8 mouse cellular contexts compared by ENCODE assay signal in the genomic region with DNA sequence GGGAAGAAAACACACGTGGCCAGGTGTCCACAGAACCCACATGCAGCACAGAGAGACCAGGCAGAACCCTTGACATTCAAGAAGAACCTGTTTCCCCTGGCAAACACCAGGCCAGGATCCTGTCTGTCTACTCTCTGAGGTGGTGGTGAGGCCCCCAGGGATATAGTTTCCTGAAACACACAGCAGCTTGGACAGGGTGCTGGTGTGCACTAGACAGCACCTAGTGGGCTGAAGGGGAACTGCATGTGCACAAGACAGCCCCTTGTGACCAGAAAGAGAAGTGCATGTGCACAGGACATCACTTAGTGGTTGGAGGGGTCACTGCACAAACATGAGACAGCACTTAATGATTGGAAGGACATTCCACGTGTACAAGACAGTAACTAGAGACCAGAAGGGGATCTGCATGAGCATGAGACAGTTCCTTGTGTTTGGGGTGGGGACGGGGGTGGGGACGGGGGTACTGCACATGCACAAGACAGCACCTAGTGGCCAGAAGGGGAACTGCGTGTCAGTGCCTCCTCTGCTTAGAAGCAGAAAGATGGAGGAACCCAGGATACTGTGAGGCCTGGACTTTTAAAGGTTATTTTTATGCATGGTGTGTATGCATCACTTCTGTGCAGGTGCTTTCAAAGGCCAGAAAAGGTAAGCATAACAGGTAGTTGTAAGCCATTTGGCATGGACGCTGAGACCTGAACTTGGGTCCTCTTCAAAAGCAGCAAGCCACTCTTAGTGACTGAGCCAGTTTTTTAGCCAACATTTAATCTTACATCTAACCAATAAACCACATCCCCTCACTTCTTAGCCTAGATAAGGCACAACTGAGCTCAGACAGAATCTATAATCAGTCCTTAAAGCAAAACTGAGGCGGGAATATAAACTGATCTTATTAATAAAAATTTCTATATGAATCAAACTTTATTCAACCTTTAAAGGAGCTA. TPM values are rescaled to one million over a fixed set of nuclear protein-coding genes. Genes with fewer than 3 reads are reported as not detected.
DNase-seq lines count a peak whose midpoint lies in the region; ATAC-seq and TF ChIP-seq lines count a peak whose summit lies in the region.

No protein-coding gene starts in this region.

- H3K4me3 ChIP-seq in heart, adult 2 months: no peak overlapping the region
- no peak overlapping the region for H3K4me3 ChIP-seq in heart, embryonic 10.5 days
- H3K4me3 ChIP-seq in forebrain, embryonic 14.5 days (ENCODE audit: low read depth, low read length): no peak overlapping the region

- no peaks in the 10 kb centered on the region for H3K36me3 ChIP-seq in heart, adult 2 months (ENCODE audit: control insufficient read depth, insufficient read depth, low read length)
- H3K36me3 ChIP-seq in heart, embryonic 10.5 days: no peaks in the 10 kb centered on the region
- H3K36me3 ChIP-seq in forebrain, embryonic 14.5 days (ENCODE audit: control insufficient read depth, insufficient read depth, low read length): no peaks in the 10 kb centered on the region

- no peaks in the 10 kb centered on the region for H3K27me3 ChIP-seq in heart, adult 2 months (ENCODE audit: control insufficient read depth, insufficient read depth, low read length)
- H3K27me3 ChIP-seq in heart, embryonic 10.5 days (ENCODE audit: insufficient read depth, poor library complexity, severe bottlenecking): no peaks in the 10 kb centered on the region
- no peaks in the 10 kb centered on the region for H3K27me3 ChIP-seq in forebrain, embryonic 14.5 days (replicated peaks; ENCODE audit: control insufficient read depth, insufficient read depth, low read length)

- no peaks in the 10 kb centered on the region for H3K9me3 ChIP-seq in heart, embryonic 10.5 days
- no peaks in the 10 kb centered on the region; the same call in 1 of the 2 replicates for H3K9me3 ChIP-seq in forebrain, embryonic 14.5 days (replicated peaks; ENCODE audit: control insufficient read depth, low read length)

- TF ChIP-seq POLR2A in heart, adult 2 months (IDR thresholded peaks at IDR 0.05; ENCODE audit: insufficient read depth, low read depth, low read length): no peak

- 74% methylated on average over 7 of the region's 7 CpGs for WGBS in heart, adult 2 months
- 67% methylated on average over 7 of the region's 7 CpGs for whole genome bisulfite sequencing in heart, embryonic 10.5 days
- 80% methylated on average over 7 of the region's 7 CpGs for WGBS in forebrain, embryonic 14.5 days

- TF ChIP-seq CTCF in heart, adult 2 months (IDR thresholded peaks at IDR 0.05): peak; percentile 64

- H3K4me1 ChIP-seq in heart, adult 2 months (ENCODE audit: control insufficient read depth, insufficient read depth, low read length): no peaks in the 10 kb centered on the region
- no peaks in the 10 kb centered on the region for H3K4me1 ChIP-seq in heart, embryonic 10.5 days
- no peaks in the 10 kb centered on the region for H3K4me1 ChIP-seq in forebrain, embryonic 14.5 days (ENCODE audit: control insufficient read depth, insufficient read depth, low read length)

- no peak overlapping the region for H3K9ac ChIP-seq in heart, adult 2 months (ENCODE audit: low read depth, low read length)
- no peak overlapping the region for H3K9ac ChIP-seq in forebrain, embryonic 14.5 days (ENCODE audit: low read length)

- no peak overlapping the region for H3K27ac ChIP-seq in heart, adult 2 months
- H3K27ac ChIP-seq in heart, embryonic 10.5 days: no peak overlapping the region
- H3K27ac ChIP-seq in forebrain, embryonic 14.5 days (ENCODE audit: low read depth, low read length): no peak overlapping the region

- no peak overlapping the region for H3K4me2 ChIP-seq in forebrain, embryonic 14.5 days (ENCODE audit: low read length)

- no peak for DNase-seq in heart, adult 2 months
- no peak for DNase-seq in heart, embryonic 10.5 days (ENCODE audit: low spot score)
- DNase-seq in CD4-positive helper T cell, adult 2 months (ENCODE audit: low read depth, low spot score): peak; percentile 21
- peak; percentile 42 for DNase-seq in embryo, embryonic 9.5 days (ENCODE audit: extremely low spot score)
- peak; percentile 54 for DNase-seq in lung, postnatal 10 days
- DNase-seq in testis, postnatal 14 days (ENCODE audit: low spot score): peak; percentile 62
- no peak for DNase-seq in forebrain, embryonic 14.5 days (ENCODE audit: low spot score)
- DNase-seq in heart, adult 18-20 months: no peak

- intact Hi-C loops in heart, adult 2 months (cut with DNase I): no loop called here

- ATAC-seq in forebrain, embryonic 14.5 days: no peak

- no peak for TF ChIP-seq EP300 in heart, adult 2 months (IDR thresholded peaks at IDR 0.05; ENCODE audit: insufficient read depth, low read depth, low read length)

- no peaks in the 10 kb centered on the region for H3K79me2 ChIP-seq in heart, adult 2 months (replicated peaks; ENCODE audit: control insufficient read depth, insufficient read depth, low read length)

RNA-seq across cellular contexts. Expression of a gene that starts 54.7 kb away (rescaled TPM):
- 10 to 100 TPM; 11.1 to 11.7 TPM for total RNA-seq in heart, adult 2 months (2021)
- 11.7 and 12.5 TPM in 2 replicates for polyA plus RNA-seq in heart, adult 2 months (2012; rRNA removed)
- 18.1 and 18.3 TPM in 2 replicates for polyA plus RNA-seq in heart, embryonic 10.5 days (2016; fragmentation: Nextera tagmentation; extraction: Ambion mirVana)
- polyA plus RNA-seq in forebrain, embryonic 14.5 days (2014; fragmentation: Nextera tagmentation; extraction: Ambion mirVana): 6.0 and 7.8 TPM in 2 replicates
- total RNA-seq in heart, adult 18-20 months (2021): 10 to 100 TPM; 10.3 to 13.0 TPM

Comparison
In these comparisons a context has a peak if more than half of its experiments do, and no peak if none do; other contexts are left out.
1. DNase-seq: peak in CD4-positive helper T cell, adult 2 months (single experiment), embryo, embryonic 9.5 days (single experiment), lung, postnatal 10 days (single experiment) and testis, postnatal 14 days (single experiment); none in heart, adult 2 months (0 of 2), heart, embryonic 10.5 days (single experiment), forebrain, embryonic 14.5 days (single experiment) and heart, adult 18-20 months (0 of 2).